Mouse (Mus musculus): ENCODE results near the gene Gcnt1.

- no peak for TF ChIP-seq CTCF (IDR thresholded peaks at IDR 0.05; ENCODE audit: low read depth)
- no peak for TF ChIP-seq EP300 (IDR thresholded peaks at IDR 0.05; ENCODE audit: low read depth)
Observed at GRCm38 (mm10) chr19:17380549-17380948, 7.9 kb upstream of the Gcnt1 start.

Data from heart, postnatal 0 days (tissue).